Comparison of ENCODE assay signal across 11 mouse cellular contexts in the genomic region with DNA sequence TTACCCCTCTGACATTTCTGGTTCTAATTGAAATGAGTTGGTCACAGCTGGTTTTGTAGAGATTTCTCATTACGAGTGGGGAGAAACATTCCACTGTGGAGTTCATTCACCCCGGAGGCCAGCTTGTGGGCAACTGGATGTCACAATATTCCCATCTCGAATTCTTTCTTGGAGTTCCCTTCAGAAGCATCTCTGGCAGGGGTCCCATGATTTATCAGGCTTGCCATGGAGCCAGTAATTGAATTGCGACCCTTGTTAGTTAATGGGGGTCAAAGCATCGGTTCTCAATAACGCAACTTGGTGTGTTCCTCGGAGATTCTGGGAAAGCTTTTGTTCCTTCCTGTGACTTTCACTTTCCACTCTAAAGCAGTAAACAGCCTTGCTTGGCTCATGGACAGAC. TPM values are rescaled to one million over a fixed set of nuclear protein-coding genes. Genes with fewer than 3 reads are reported as not detected.
DNase-seq lines count a peak whose midpoint lies in the region; ATAC-seq and TF ChIP-seq lines count a peak whose summit lies in the region.
"Had no signal": no experiment of that assay in that cellular context is flagged by ENCODE, and none has a peak within 500 bp of the region (broad histone marks: within the 10 kb centered on the region; RNA-seq: fewer than 3 reads in every experiment).

No protein-coding gene starts in this region.

- no peak overlapping the region for H3K4me2 ChIP-seq in forebrain, embryonic 11.5 days (ENCODE audit: low read depth, low read length, severe bottlenecking)
- no peak overlapping the region for H3K4me2 ChIP-seq in lung, postnatal 0 days (replicated peaks; ENCODE audit: low read depth, low read length)
- peak overlapping the region; percentile 47 for H3K4me2 ChIP-seq in neural tube, embryonic 13.5 days

- WGBS in forebrain, embryonic 10.5 days, result 69% methylated on average over 7 of the region's 7 CpGs
- WGBS in forebrain, embryonic 11.5 days, result 39% methylated on average over 7 of the region's 7 CpGs
- 54% methylated on average over 7 of the region's 7 CpGs for WGBS in lung, postnatal 0 days
- 45% methylated on average over 7 of the region's 7 CpGs for whole genome bisulfite sequencing in lung, adult 2 months
- 59% methylated on average over 7 of the region's 7 CpGs for WGBS in hindbrain, embryonic 10.5 days
- WGBS in neural tube, embryonic 13.5 days, result 11% methylated on average over 7 of the region's 7 CpGs

- no peaks in the 10 kb centered on the region for H3K9me3 ChIP-seq in forebrain, embryonic 10.5 days
- no peaks in the 10 kb centered on the region for H3K9me3 ChIP-seq in forebrain, embryonic 11.5 days (ENCODE audit: control insufficient read depth, low read length)
- no peaks in the 10 kb centered on the region for H3K9me3 ChIP-seq in lung, postnatal 0 days (ENCODE audit: low read length)
- H3K9me3 ChIP-seq in hindbrain, embryonic 10.5 days, result no peaks in the 10 kb centered on the region
- no peaks in the 10 kb centered on the region for H3K9me3 ChIP-seq in neural tube, embryonic 13.5 days

- DNase-seq in forebrain, embryonic 10.5 days (ENCODE audit: extremely low spot score, low spot score), result no peak
- no peak for DNase-seq in forebrain, embryonic 11.5 days (ENCODE audit: low spot score)
- peak; percentile 73 for DNase-seq in lung, postnatal 0 days (ENCODE audit: low spot score)
- DNase-seq in lung, adult 2 months, result no peak
- no peak for DNase-seq in hindbrain, embryonic 10.5 days (ENCODE audit: low spot score)
- no peak for DNase-seq in frontal cortex, postnatal 10 days (ENCODE audit: low spot score in 2 of 2)
- DNase-seq: cerebellum, postnatal 36 days had no signal

- H3K4me3 ChIP-seq in forebrain, embryonic 10.5 days, result no peak overlapping the region
- no peak overlapping the region for H3K4me3 ChIP-seq in forebrain, embryonic 11.5 days (ENCODE audit: low read depth, low read length)
- no peak overlapping the region for H3K4me3 ChIP-seq in lung, postnatal 0 days (ENCODE audit: low read depth, low read length)
- no peak overlapping the region for H3K4me3 ChIP-seq in lung, adult 2 months (replicated peaks; ENCODE audit: extremely low read depth, low read depth, low read length)
- no peak overlapping the region for H3K4me3 ChIP-seq in hindbrain, embryonic 10.5 days
- peak overlapping the region; percentile 9 for H3K4me3 ChIP-seq in neural tube, embryonic 13.5 days

- TF ChIP-seq EP300 in lung, postnatal 0 days (IDR thresholded peaks at IDR 0.05), result peak; percentile 44; the same call in 1 of the 2 replicates

- H3K9ac ChIP-seq in forebrain, embryonic 11.5 days (ENCODE audit: low read length), result no peak overlapping the region
- H3K9ac ChIP-seq in lung, postnatal 0 days (replicated peaks; ENCODE audit: low read depth), result no peak overlapping the region
- peak overlapping the region; percentile 42 for H3K9ac ChIP-seq in neural tube, embryonic 13.5 days

- peaks cover 49% of the 10 kb centered on the region for H3K36me3 ChIP-seq in forebrain, embryonic 10.5 days (replicated peaks)
- H3K36me3 ChIP-seq in forebrain, embryonic 11.5 days (ENCODE audit: control insufficient read depth, insufficient read depth, low read length), result no peaks in the 10 kb centered on the region; the same call in 1 of the 2 replicates
- H3K36me3 ChIP-seq in lung, postnatal 0 days (ENCODE audit: insufficient read depth, low read length), result peaks cover 8% of the 10 kb centered on the region; the same call in 1 of the 2 replicates
- H3K36me3 ChIP-seq in hindbrain, embryonic 10.5 days, result peaks cover 18% of the 10 kb centered on the region
- H3K36me3 ChIP-seq in neural tube, embryonic 13.5 days, result no peaks in the 10 kb centered on the region

- no peak for TF ChIP-seq CTCF in lung, postnatal 0 days (IDR thresholded peaks at IDR 0.05)
- TF ChIP-seq CTCF in lung, adult 2 months (IDR thresholded peaks at IDR 0.05; ENCODE audit: insufficient read depth, low read length), result no peak

- no peaks in the 10 kb centered on the region for H3K27me3 ChIP-seq in forebrain, embryonic 10.5 days (ENCODE audit: poor library complexity, severe bottlenecking)
- H3K27me3 ChIP-seq in forebrain, embryonic 11.5 days (ENCODE audit: control insufficient read depth, insufficient read depth, low read length), result no peaks in the 10 kb centered on the region
- no peaks in the 10 kb centered on the region for H3K27me3 ChIP-seq in lung, postnatal 0 days (replicated peaks; ENCODE audit: insufficient read depth, low read length)
- H3K27me3 ChIP-seq in hindbrain, embryonic 10.5 days (ENCODE audit: insufficient read depth, poor library complexity, severe bottlenecking), result no peaks in the 10 kb centered on the region
- H3K27me3 ChIP-seq in neural tube, embryonic 13.5 days, result no peaks in the 10 kb centered on the region

- TF ChIP-seq POLR2A in lung, adult 2 months (IDR thresholded peaks at IDR 0.05; ENCODE audit: borderline replicate concordance, extremely low read depth, low read depth, low read length), result no peak

- peaks cover 79% of the 10 kb centered on the region for H3K4me1 ChIP-seq in forebrain, embryonic 10.5 days
- peaks cover 32% of the 10 kb centered on the region; the same call in 1 of the 2 replicates for H3K4me1 ChIP-seq in forebrain, embryonic 11.5 days (replicated peaks; ENCODE audit: control insufficient read depth, insufficient read depth, low read length)
- peaks cover 3% of the 10 kb centered on the region; the same call in 1 of the 2 replicates for H3K4me1 ChIP-seq in lung, postnatal 0 days (ENCODE audit: insufficient read depth, low read depth, low read length)
- peaks cover under 1% of the 10 kb centered on the region; the same call in 1 of the 2 replicates for H3K4me1 ChIP-seq in lung, adult 2 months (ENCODE audit: control insufficient read depth, insufficient read depth, low read length)
- H3K4me1 ChIP-seq in hindbrain, embryonic 10.5 days (replicated peaks), result peaks cover 74% of the 10 kb centered on the region
- peaks cover 79% of the 10 kb centered on the region for H3K4me1 ChIP-seq in neural tube, embryonic 13.5 days (replicated peaks)

- H3K27ac ChIP-seq in forebrain, embryonic 10.5 days, result peak overlapping the region; percentile 15; the same call in 1 of the 2 replicates
- H3K27ac ChIP-seq in forebrain, embryonic 11.5 days (ENCODE audit: low read depth, low read length), result no peak overlapping the region
- H3K27ac ChIP-seq in lung, postnatal 0 days (ENCODE audit: low read length), result peak overlapping the region; percentile 39; the same call in 1 of the 2 replicates
- H3K27ac ChIP-seq in hindbrain, embryonic 10.5 days, result peak overlapping the region; percentile 45; the same call in 1 of the 2 replicates
- H3K27ac ChIP-seq in neural tube, embryonic 13.5 days (replicated peaks), result peak overlapping the region; percentile 49; the same call in 1 of the 2 replicates
- H3K27ac ChIP-seq: macrophage had no signal

- ATAC-seq in forebrain, embryonic 11.5 days (replicated peaks; ENCODE audit: low FRiP score), result no peak
- ATAC-seq in lung, postnatal 0 days, result peak; percentile 26; the same call in 1 of the 2 replicates
- ATAC-seq in neural tube, embryonic 13.5 days (ENCODE audit: low read depth), result no peak
- ATAC-seq in CD4-positive, CD25-positive, alpha-beta regulatory T cell, adult 4 months, result no peak
- ATAC-seq: Patski had no signal

RNA-seq across cellular contexts. Expression of gene Spata13, which starts 53.4 kb away (rescaled TPM):
- 97.0 and 102 TPM in 2 replicates for polyA plus RNA-seq in forebrain, embryonic 10.5 days (2016; fragmentation: Nextera tagmentation; extraction: Ambion mirVana)
- polyA plus RNA-seq in forebrain, embryonic 11.5 days (2014; fragmentation: Nextera tagmentation; extraction: Ambion mirVana), result 136 and 137 TPM in 2 replicates
- 11.7 and 15.5 TPM in 2 replicates for polyA plus RNA-seq in lung, postnatal 0 days (2015; fragmentation: Nextera tagmentation; extraction: Ambion mirVana)
- polyA plus RNA-seq in lung, adult 2 months (2012; rRNA removed), result 20.3 and 20.8 TPM in 2 replicates
- polyA plus RNA-seq in hindbrain, embryonic 10.5 days (2016; fragmentation: Nextera tagmentation; extraction: Ambion mirVana), result 56.7 and 66.0 TPM in 2 replicates
- polyA plus RNA-seq in neural tube, embryonic 13.5 days (2015; fragmentation: Nextera tagmentation; extraction: Ambion mirVana), result 22.2 and 25.6 TPM in 2 replicates
- polyA plus RNA-seq in CD4-positive, CD25-positive, alpha-beta regulatory T cell, adult 4 months (2017; shearing (Covaris generic)), result 100 to 1,000 TPM in 1 of 2 experiments, 10 to 100 TPM in 1; 90.7 to 146 TPM
